Mouse (Mus musculus): ENCODE data around the gene Bcs1l. TPM values are rescaled to one million over a fixed set of nuclear protein-coding genes. Genes with fewer than 3 reads are reported as not detected.
A peak's percentile ranks its signal among the peaks of the same experiment; 100 is the strongest.

Gene Bcs1l
- polyA plus RNA-seq, 1 experiment: 17.3 TPM

GRCm38 (mm10) chr1:74569739-74570719, 18.1 kb upstream of the Bcs1l start:
- Histone ChIP-seq H3K36me3 (ENCODE audit: control insufficient read depth, insufficient read depth, low read length) (peaks cover 71% of the 10 kb centered on the region), H3K27ac (ENCODE audit: control insufficient read depth, insufficient read depth, low read length) (no peak overlapping the region), H3K27me3 (ENCODE audit: control insufficient read depth, insufficient read depth, low read length) (no peaks in the 10 kb centered on the region), H3K4me3 (ENCODE audit: control insufficient read depth, insufficient read depth, low read length) (no peak overlapping the region), H3K4me1 (replicated peaks; ENCODE audit: control insufficient read depth, insufficient read depth, low read length) (no peaks in the 10 kb centered on the region)
- no peak for TF ChIP-seq CTCF (IDR thresholded peaks at IDR 0.05; ENCODE audit: borderline replicate concordance, control insufficient read depth, extremely low read depth, insufficient read depth, low read length, poor library complexity)
- no peak for DNase-seq
- WGBS: 96% methylated on average over 29 of the region's 29 CpGs

- no peak overlapping the region for H3K27ac ChIP-seq (ENCODE audit: control insufficient read depth, insufficient read depth, low read length)
- TF ChIP-seq POLR2A (IDR thresholded peaks at IDR 0.05; ENCODE audit: control insufficient read depth, extremely low read depth, insufficient read depth, low read length, poor library complexity) (no peak), CTCF (IDR thresholded peaks at IDR 0.05; ENCODE audit: borderline replicate concordance, control insufficient read depth, extremely low read depth, insufficient read depth, low read length, poor library complexity) (no peak)
- DNase-seq: no peak
- H3K4me3 ChIP-seq (ENCODE audit: control insufficient read depth, insufficient read depth, low read length): no peak overlapping the region
- 94% methylated on average over 3 of the region's 3 CpGs for WGBS
- H3K36me3 ChIP-seq (ENCODE audit: control insufficient read depth, insufficient read depth, low read length): peaks cover 25% of the 10 kb centered on the region
- H3K27me3 ChIP-seq (ENCODE audit: control insufficient read depth, insufficient read depth, low read length): no peaks in the 10 kb centered on the region
- H3K4me1 ChIP-seq (replicated peaks; ENCODE audit: control insufficient read depth, insufficient read depth, low read length): peaks cover 6% of the 10 kb centered on the region
Measured at GRCm38 (mm10) chr1:74582621-74583020, 5.5 kb upstream of the Bcs1l start.

GRCm38 (mm10) chr1:74584616-74585398, 3.3 kb upstream of the Bcs1l start:
- H3K27me3 ChIP-seq (ENCODE audit: control insufficient read depth, insufficient read depth, low read length): no peaks in the 10 kb centered on the region
- DNase-seq: no peak
- H3K4me1 ChIP-seq (replicated peaks; ENCODE audit: control insufficient read depth, insufficient read depth, low read length): peaks cover 6% of the 10 kb centered on the region
- WGBS: 93% methylated on average over 3 of the region's 3 CpGs
- peaks cover 6% of the 10 kb centered on the region for H3K36me3 ChIP-seq (ENCODE audit: control insufficient read depth, insufficient read depth, low read length)
- H3K27ac ChIP-seq (ENCODE audit: control insufficient read depth, insufficient read depth, low read length): no peak overlapping the region
- H3K4me3 ChIP-seq (ENCODE audit: control insufficient read depth, insufficient read depth, low read length): no peak overlapping the region
- TF ChIP-seq CTCF (IDR thresholded peaks at IDR 0.05; ENCODE audit: borderline replicate concordance, control insufficient read depth, extremely low read depth, insufficient read depth, low read length, poor library complexity): no peak
- no peak for TF ChIP-seq POLR2A (IDR thresholded peaks at IDR 0.05; ENCODE audit: control insufficient read depth, extremely low read depth, insufficient read depth, low read length, poor library complexity)

GRCm38 (mm10) chr1:74587233-74587772, 786 bp upstream of the Bcs1l start:
- Histone ChIP-seq H3K36me3 (ENCODE audit: control insufficient read depth, insufficient read depth, low read length) (peaks cover 5% of the 10 kb centered on the region; the same call in 1 of the 2 replicates), H3K4me1 (replicated peaks; ENCODE audit: control insufficient read depth, insufficient read depth, low read length) (peaks cover 6% of the 10 kb centered on the region), H3K27ac (ENCODE audit: control insufficient read depth, insufficient read depth, low read length) (peak overlapping the region; percentile 19), H3K27me3 (ENCODE audit: control insufficient read depth, insufficient read depth, low read length) (no peaks in the 10 kb centered on the region), H3K4me3 (ENCODE audit: control insufficient read depth, insufficient read depth, low read length) (peak overlapping the region; percentile 73)
- WGBS: under 1% methylated on average over 24 of the region's 24 CpGs
- no peak for DNase-seq
- TF ChIP-seq POLR2A (IDR thresholded peaks at IDR 0.05; ENCODE audit: control insufficient read depth, extremely low read depth, insufficient read depth, low read length, poor library complexity) (no peak), CTCF (IDR thresholded peaks at IDR 0.05; ENCODE audit: borderline replicate concordance, control insufficient read depth, extremely low read depth, insufficient read depth, low read length, poor library complexity) (0 out of 2 replicates have a peak, but pooled peaks have one; percentile 12)

- no peaks in the 10 kb centered on the region for H3K27me3 ChIP-seq (ENCODE audit: control insufficient read depth, insufficient read depth, low read length)
- TF ChIP-seq POLR2A (IDR thresholded peaks at IDR 0.05; ENCODE audit: control insufficient read depth, extremely low read depth, insufficient read depth, low read length, poor library complexity): no peak
- TF ChIP-seq CTCF (IDR thresholded peaks at IDR 0.05; ENCODE audit: borderline replicate concordance, control insufficient read depth, extremely low read depth, insufficient read depth, low read length, poor library complexity): no peak
- H3K36me3 ChIP-seq (ENCODE audit: control insufficient read depth, insufficient read depth, low read length): peaks cover 36% of the 10 kb centered on the region
- no peaks in the 10 kb centered on the region for H3K4me1 ChIP-seq (replicated peaks; ENCODE audit: control insufficient read depth, insufficient read depth, low read length)
- no peak overlapping the region for H3K4me3 ChIP-seq (ENCODE audit: control insufficient read depth, insufficient read depth, low read length)
- no peak overlapping the region for H3K27ac ChIP-seq (ENCODE audit: control insufficient read depth, insufficient read depth, low read length)
- 70% methylated on average over 8 of the region's 8 CpGs for WGBS
- no peak for DNase-seq
Measured at GRCm38 (mm10) chr1:74594434-74594833, 6.3 kb downstream of the Bcs1l start.

Measured in thymus, adult 2 months (tissue).